Mouse (Mus musculus) spleen, adult 2 months (tissue): ENCODE results near the gene Myzap.

ENCODE experiments used
- CTCF ChIP-seq: fragments of 200-500 bp; IDR thresholded peaks from 2 replicates; pipeline ENCODE4 v1.5.1; 2011; ENCODE audit warnings: mild to moderate bottlenecking, inconsistent platforms; ENCODE audit not compliant: insufficient read depth, insufficient read length, insufficient replicate concordance; ENCODE audit errors: extremely low read depth
- POLR2A ChIP-seq: fragments of 200-500 bp; IDR thresholded peaks from 2 replicates; pipeline ENCODE4 v1.6.1; 2011; ENCODE audit warnings: low read depth, low read length, inconsistent platforms

- TF ChIP-seq POLR2A (no peak), CTCF (no peak)
Measured at GRCm38 (mm10) chr9:71625961-71626360, 33.8 kb upstream of the Myzap start.
